Mouse (Mus musculus) megakaryocyte, embryonic 14.5 days (primary cell): ENCODE measurements around the gene Yae1d1. TPM values are rescaled to one million over a fixed set of nuclear protein-coding genes. Genes with fewer than 3 reads are reported as not detected.
"Not testable (repeated sequence)": the region's sequence is repeated elsewhere in the genome, so short reads cannot be mapped to it uniquely, and the experiment has no call there.

Experiments used
- H3K27me3 ChIP-seq: replicated peaks from 2 replicates; pipeline ENCODE3; 2012; ENCODE audit warnings: inconsistent platforms
- H3K36me3 ChIP-seq: replicated peaks from 2 replicates; pipeline ENCODE3; 2012; ENCODE audit warnings: low read length, inconsistent platforms, mixed read lengths
- H3K4me1 ChIP-seq: 2 replicates; pipeline ENCODE4 v1.6.1; 2012; ENCODE audit warnings: inconsistent platforms
- H3K4me3 ChIP-seq: replicated peaks from 2 replicates; pipeline ENCODE3; 2012; ENCODE audit warnings: moderate library complexity, mild to moderate bottlenecking, inconsistent platforms
- H3K9me3 ChIP-seq: 2 replicates; pipeline ENCODE4 v1.6.1; 2012; ENCODE audit warnings: inconsistent platforms
- FLI1 ChIP-seq: IDR thresholded peaks from 2 replicates; pipeline ENCODE4 v1.6.1; 2012; ENCODE audit warnings: low read length, inconsistent platforms, mixed read lengths
- GATA1 ChIP-seq: IDR thresholded peaks from 3 replicates; pipeline ENCODE4 v1.6.1; 2012; ENCODE audit warnings: mixed read lengths, low read length, inconsistent platforms, borderline replicate concordance
- polyA plus RNA-seq: library from polyadenylated mRNA; stranded (reverse); fragments of >175 nt; gene quantifications from 2 replicates; pipeline ENCODE4 v1.2.3, GENCODE M21; 2012; ENCODE audit warnings: low replicate concordance; ENCODE audit not compliant: insufficient read depth

Gene Yae1d1
- polyA plus RNA-seq, 1 experiment: 3.3 TPM

- Histone ChIP-seq H3K4me1 (peaks cover 4% of the 10 kb centered on the region; the same call in 1 of the 2 replicates), H3K4me3 (no peak overlapping the region), H3K27me3 (peaks cover 43% of the 10 kb centered on the region), H3K9me3 (peaks cover 13% of the 10 kb centered on the region), H3K36me3 (no peaks in the 10 kb centered on the region)
- no peak for TF ChIP-seq FLI1
- no peak for TF ChIP-seq GATA1
These were observed 16.1 kb downstream of the Yae1d1 start for GRCm38 (mm10) chr13:17976854-17977739.

GRCm38 (mm10) chr13:17975891-17976290 is 17.3 kb downstream of the Yae1d1 start:
- TF ChIP-seq FLI1: no peak
- no peak for TF ChIP-seq GATA1
- H3K27me3 ChIP-seq: peaks cover 47% of the 10 kb centered on the region

GRCm38 (mm10) chr13:17975457-17975856 is 17.7 kb downstream of the Yae1d1 start:
- peaks cover 49% of the 10 kb centered on the region for H3K27me3 ChIP-seq
- H3K4me1 ChIP-seq: peaks cover 4% of the 10 kb centered on the region; the same call in 1 of the 2 replicates
- H3K36me3 ChIP-seq: no peaks in the 10 kb centered on the region
- TF ChIP-seq FLI1: no peak
- peaks cover 13% of the 10 kb centered on the region for H3K9me3 ChIP-seq
- H3K4me3 ChIP-seq: no peak overlapping the region

More at GRCm38 (mm10) chr13:17975891-17976290, 17.3 kb downstream of the Yae1d1 start:
- Histone ChIP-seq H3K4me3 (no peak overlapping the region), H3K4me1 (peaks cover 4% of the 10 kb centered on the region; the same call in 1 of the 2 replicates), H3K9me3 (peaks cover 13% of the 10 kb centered on the region), H3K36me3 (no peaks in the 10 kb centered on the region)

GRCm38 (mm10) chr13:17974734-17975133 is 18.4 kb downstream of the Yae1d1 start:
- peaks cover 47% of the 10 kb centered on the region for H3K27me3 ChIP-seq
- TF ChIP-seq FLI1 (no peak), GATA1 (no peak)
- H3K4me1 ChIP-seq: peaks cover 4% of the 10 kb centered on the region; the same call in 1 of the 2 replicates
- H3K4me3 ChIP-seq: no peak overlapping the region
- H3K9me3 ChIP-seq: peaks cover 13% of the 10 kb centered on the region
- no peaks in the 10 kb centered on the region for H3K36me3 ChIP-seq

GRCm38 (mm10) chr13:17960613-17961012 is 32.5 kb downstream of the Yae1d1 start:
- Histone ChIP-seq H3K36me3 (no peaks in the 10 kb centered on the region), H3K9me3 (peaks cover 8% of the 10 kb centered on the region), H3K4me3 (no peak overlapping the region), H3K27me3 (peaks cover 27% of the 10 kb centered on the region), H3K4me1 (peaks cover 4% of the 10 kb centered on the region)
- no peak for TF ChIP-seq FLI1
- TF ChIP-seq GATA1: no peak

- H3K36me3 ChIP-seq: no peaks in the 10 kb centered on the region
- TF ChIP-seq GATA1 (no peak), FLI1 (no peak)
- H3K9me3 ChIP-seq: no peaks in the 10 kb centered on the region
- H3K4me1 ChIP-seq: no peaks in the 10 kb centered on the region
- no peak overlapping the region for H3K4me3 ChIP-seq
- H3K27me3 ChIP-seq: peaks cover 16% of the 10 kb centered on the region
These were observed 38.9 kb downstream of the Yae1d1 start for GRCm38 (mm10) chr13:17954282-17954681.

- H3K4me3 ChIP-seq, H3K4me1 ChIP-seq, H3K36me3 ChIP-seq, H3K9me3 ChIP-seq: not testable (repeated sequence)
- H3K27me3 ChIP-seq: peaks cover 18% of the 10 kb centered on the region
These were observed 42.6 kb downstream of the Yae1d1 start for GRCm38 (mm10) chr13:17950581-17950980.

GRCm38 (mm10) chr13:17949555-17949954 is 43.6 kb downstream of the Yae1d1 start:
- Histone ChIP-seq H3K36me3 (no peaks in the 10 kb centered on the region), H3K9me3 (no peaks in the 10 kb centered on the region), H3K4me3 (no peak overlapping the region), H3K4me1 (peaks cover 6% of the 10 kb centered on the region; the same call in 1 of the 2 replicates), H3K27me3 (peaks cover 19% of the 10 kb centered on the region)
- TF ChIP-seq GATA1 (no peak), FLI1 (no peak)

- Histone ChIP-seq H3K4me3 (peak within 1 kb of the TSS; percentile 95), H3K4me1 (peaks cover 16% of the 10 kb centered on the region; the same call in 1 of the 2 replicates), H3K36me3 (no peaks in the 10 kb centered on the region), H3K9me3 (no peaks in the 10 kb centered on the region), H3K27me3 (peaks cover 8% of the 10 kb centered on the region)
- TF ChIP-seq FLI1 (no peak), GATA1 (peak; percentile 92)
These were observed 48.9 kb downstream of the Yae1d1 start, which contains the start of gene Rala for GRCm38 (mm10) chr13:17944078-17944917. Gene Rala, minus strand, starts transcription at chr13:17944239.
